Mouse (Mus musculus): ENCODE results near the gene Tmem117.

DNA sequence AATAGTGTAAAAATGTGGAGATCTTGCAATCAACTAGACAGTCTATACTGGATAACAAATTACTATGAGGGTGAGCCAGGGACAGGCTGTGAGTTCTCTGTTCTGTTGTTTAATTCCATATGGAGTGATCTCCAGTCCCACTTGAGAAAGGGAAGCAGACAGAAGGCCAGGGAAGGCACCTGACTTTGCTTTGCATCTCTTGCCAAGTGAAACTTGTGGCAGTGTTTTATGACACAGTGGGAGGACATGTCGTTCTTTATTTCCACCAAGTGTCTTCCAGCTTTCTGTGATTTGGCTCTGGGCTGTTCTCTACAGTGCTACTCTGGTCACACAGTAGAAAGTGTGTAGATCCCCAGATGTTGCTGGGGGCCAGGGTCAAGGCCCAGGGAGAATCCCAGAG lies 152.5 kb downstream of the Tmem117 start:
- no peak for TF ChIP-seq CTCF (IDR thresholded peaks at IDR 0.05; ENCODE audit: extremely low read depth, insufficient read length, insufficient replicate concordance, low read depth, low read length)
- no peak for TF ChIP-seq POLR2A (IDR thresholded peaks at IDR 0.05; ENCODE audit: low read depth, low read length)

Measured in small intestine, adult 2 months (tissue).